Mouse (Mus musculus) A20 (cell line): ENCODE data around the gene Rpl7l1.
"Not testable (repeated sequence)": the region's sequence is repeated elsewhere in the genome, so short reads cannot be mapped to it uniquely, and the experiment has no call there.

Source experiments
- DNase-seq: peaks from one replicate; pipeline ENCODE4 v3.0.0-alpha.2; 2011; ENCODE audit warnings: low read depth, low spot score

The Rpl7l1 gene

DNA sequence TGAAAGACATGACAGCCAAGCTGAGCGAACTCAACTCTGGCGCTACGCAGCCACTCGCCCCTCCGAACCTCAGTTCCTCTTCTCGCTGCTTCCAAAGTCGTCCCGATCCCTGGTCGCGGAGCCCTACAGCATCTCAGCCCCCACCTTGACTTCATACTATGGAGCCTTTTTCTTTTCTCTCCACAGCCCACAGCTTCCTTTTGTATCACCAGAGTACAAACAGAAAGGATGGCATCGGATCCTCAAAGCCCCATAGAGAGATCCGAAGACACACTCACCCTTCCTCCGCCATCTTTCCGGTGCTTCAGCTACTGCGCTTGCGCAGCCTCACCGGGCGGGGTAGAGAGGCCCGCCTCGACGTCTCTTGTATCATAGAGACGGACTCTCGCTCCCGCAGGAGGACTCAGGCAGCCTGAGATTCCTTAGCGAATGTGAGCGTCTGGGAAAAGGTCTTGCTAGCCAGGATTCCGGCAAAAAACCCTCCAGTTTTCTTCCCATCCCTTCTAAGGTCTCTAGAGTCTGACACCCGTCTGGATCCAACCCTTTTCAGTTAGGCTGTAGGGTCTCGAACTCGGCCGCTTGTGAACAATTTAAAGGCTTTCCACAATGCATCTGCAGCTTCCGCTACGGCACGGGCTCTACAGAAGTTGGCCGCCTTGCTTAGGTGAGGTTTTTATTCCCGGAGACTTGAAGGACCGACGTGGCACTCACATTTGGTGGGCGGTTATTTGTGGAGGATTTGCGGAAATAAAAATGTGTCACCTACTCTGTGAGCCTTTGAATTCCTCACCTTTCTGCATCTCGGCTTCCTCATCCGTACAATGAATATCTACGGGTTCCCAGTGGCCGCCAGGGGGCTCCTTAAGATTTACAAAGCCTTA, at the start of gene Rpl7l1:
TSS of gene Rpl7l1 (minus strand) at position 332 of the 881 bp plus-strand sequence.
- DNase-seq = peak; percentile 97

DNA sequence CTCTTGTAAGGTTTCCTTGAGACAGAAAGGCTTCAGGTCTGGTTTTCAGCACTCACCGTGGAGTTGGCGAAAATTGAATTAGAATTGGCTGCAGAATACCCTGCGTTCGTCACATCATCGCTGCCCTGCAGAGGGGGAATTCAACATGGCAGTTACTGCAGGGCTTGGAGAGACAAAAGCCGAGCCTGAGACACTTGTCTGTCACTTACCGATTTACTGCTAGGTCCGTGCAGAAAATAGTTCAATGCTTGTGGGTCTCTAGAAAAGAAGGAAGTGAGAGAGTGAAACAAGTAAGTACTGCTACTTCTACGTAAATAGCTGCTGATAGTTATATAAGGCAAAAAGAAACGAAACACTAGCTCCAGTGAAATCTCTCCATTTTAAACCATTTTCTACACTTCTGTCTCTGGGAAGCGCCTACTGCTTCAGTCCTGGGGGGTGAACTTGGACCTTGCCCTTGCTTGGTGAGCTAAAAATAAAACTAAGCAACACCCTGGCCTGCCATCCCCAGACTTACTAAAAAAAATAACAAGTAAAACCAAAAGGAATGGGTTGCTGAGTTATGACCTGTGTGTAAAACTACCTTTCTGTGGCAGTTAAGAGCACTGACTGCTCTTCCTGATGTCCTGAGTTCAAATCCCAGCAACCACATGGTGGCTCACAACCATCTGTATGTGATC, 47.5 kb upstream of the Rpl7l1 start:
- peak; percentile 84 for DNase-seq

DNA sequence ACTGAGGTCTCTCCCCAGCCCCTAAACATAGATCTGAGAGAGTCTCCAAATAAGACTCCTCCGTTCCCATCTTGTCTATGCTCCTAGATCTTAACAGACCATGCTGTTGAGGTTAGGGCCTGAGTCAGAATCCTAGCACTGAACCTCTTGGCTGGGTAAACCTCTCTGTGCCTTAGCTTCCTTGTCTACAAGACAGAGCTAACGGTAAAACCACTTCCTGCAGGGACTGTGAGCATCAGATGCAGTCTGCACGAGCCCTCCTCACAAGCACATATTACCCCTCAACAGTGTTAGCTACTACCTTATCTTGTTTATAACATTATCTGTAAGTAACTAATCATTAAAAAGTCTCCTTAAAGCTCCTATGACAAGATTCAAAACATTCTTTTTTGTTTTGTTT, 46.5 kb upstream of the Rpl7l1 start:
- DNase-seq = peak; percentile 58

DNA sequence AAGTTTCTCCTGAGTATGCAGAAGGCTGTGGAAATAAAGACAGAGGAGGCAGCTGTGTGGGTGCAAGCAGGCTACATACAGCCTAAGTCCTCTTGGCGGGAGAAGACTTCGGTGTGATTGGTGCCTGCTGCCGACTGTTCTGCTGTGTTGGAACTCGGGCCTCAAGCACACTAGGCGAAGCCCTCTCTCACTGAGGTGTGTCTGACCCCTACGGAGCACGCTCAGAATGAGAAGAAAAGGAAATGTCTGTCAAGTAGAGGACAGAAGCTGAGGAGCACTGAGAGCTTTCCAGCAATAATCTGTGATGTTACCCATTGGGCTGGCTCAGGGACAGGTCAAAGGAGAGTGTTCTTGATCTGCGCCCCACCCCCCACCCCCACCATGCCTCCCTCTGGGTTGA, 40.6 kb upstream of the Rpl7l1 start:
- no peak for DNase-seq

DNA sequence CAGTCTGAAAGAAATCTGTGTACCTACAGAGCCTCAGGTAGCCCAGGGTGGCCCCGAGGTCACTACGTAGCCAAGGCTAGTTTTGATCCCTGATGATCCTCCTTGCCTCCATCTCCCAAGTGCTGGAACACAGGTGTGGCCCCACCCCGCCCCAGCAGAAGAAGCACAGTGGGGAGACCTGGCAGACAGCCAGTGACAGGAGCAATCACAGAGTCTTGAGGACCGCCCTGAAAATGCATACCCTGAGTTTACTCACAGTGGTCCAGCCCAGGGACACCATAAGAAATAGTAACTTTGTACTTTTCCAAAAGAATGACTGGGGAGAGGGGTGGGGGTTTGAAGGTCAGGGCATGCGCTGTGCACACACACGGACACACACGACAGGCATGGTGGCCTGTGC, 38.2 kb upstream of the Rpl7l1 start:
- no peak for DNase-seq

DNA sequence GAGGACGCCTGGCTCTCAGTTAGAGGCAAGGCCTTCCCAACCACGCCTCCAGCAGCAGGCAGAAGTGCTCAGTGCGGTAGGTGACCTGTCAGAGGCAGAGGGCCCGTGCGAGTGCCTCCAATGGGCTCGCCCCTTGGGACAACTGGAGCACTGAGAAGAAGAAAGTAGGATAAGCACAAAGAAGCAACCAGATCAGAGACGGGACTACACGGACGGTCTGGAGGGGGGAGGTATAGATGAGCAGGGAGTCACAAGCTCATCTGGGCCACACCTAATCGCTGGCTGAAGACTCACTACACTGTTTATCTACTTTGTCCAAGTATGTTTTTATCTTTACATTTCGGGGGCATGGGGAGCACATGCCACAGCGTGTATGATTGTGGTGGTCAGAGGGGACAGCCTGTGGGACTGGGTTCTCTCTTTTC, 35.3 kb upstream of the Rpl7l1 start:
- DNase-seq = no peak

DNA sequence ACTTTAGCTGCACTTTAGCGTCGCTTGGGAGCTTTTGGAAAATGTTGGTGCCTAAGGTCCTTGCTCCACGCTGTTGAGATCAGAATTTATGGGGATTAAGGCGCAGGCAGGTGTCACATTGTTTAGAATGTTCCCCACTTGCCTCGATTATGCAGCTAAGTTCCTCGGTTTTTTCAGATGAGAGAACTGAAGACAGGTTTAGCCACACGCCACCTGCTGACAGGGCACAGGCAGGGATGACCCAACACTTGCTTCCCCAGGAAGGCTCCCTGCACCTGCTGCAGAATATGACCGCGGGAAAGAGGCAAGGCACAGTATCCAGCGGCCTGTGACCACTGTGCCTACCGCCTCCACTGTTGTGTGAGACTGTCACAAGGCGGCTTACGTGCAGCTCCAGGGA, 33.8 kb upstream of the Rpl7l1 start:
- DNase-seq = no peak

DNA sequence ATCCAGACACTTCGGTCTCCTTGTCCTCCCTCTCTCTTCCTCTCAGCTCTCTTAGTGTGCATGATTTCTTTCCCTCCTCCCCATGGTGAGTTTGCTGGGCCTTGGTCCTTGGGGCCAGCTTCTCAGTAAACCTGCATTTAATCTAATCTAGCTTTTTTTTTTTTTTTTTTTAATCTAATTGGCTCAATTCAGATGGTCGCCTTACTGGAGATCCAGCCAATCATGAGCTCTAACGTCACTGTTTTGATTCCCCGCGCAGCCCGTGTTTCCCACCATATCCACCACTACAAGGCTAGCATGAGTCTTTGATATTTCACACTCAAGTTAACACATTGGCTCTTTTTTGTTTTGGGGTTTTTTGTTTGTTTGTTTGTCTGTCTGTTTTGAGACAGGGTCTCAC, 32.0 kb upstream of the Rpl7l1 start:
- no peak for DNase-seq

DNA sequence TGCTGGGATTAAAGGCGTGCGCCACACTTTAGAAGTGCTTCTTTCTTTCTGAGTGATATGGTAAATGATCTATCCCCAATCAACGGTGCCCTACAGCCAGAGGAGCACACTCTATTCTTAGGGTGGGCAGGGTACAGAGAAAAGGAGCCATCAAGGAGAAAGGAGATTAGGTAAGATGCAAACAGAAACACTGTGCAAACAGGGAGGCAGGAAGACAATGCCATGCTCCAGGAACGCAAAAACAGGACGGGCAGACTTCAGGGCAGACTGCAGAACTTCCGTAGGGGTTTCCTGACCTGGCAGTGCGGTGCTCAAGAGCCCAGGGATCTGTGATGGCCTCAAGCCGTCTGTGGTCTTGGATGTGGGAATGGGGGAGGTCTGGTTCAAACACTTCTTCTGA, 31.2 kb upstream of the Rpl7l1 start:
- DNase-seq = no peak

DNA sequence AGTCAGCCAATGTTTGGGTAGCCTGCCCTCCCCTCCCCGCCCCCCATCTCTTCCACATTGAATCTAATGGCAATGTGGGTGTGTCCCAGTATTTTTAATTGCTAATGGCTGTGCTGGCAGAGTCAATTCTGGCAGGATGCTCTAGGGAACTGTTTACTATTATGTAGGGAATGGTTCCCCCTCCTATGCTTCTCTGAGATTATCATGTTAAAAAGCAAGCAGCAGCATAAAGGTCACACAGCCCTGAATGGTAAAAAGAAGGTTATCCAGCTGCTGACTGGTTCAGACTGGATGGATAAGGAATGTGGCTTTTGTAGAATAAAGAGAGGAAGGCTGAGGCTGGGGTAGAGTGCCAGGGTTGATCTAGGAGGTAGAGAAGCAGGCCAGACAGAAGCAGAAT, 30.0 kb upstream of the Rpl7l1 start:
- no peak for DNase-seq

DNA sequence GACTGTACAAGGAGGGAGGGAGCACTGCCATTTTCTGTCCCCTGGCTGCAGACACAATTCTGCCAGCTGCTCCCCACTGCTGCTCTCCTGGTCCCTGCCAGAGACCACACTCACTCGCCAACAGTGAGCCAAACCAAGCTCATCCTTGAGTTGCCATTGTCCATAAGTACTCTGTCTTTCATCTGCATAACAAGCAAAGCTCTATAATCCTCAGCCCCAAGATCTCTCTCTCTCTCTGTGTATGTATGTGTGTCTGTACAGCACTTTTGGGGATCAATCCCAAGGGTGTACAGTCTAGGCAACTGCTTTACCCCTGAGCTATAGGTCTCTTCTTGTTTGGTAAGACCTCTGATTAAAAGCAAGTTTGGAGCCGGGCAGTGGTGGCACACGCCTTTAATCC, 28.2 kb upstream of the Rpl7l1 start:
- DNase-seq = no peak

DNA sequence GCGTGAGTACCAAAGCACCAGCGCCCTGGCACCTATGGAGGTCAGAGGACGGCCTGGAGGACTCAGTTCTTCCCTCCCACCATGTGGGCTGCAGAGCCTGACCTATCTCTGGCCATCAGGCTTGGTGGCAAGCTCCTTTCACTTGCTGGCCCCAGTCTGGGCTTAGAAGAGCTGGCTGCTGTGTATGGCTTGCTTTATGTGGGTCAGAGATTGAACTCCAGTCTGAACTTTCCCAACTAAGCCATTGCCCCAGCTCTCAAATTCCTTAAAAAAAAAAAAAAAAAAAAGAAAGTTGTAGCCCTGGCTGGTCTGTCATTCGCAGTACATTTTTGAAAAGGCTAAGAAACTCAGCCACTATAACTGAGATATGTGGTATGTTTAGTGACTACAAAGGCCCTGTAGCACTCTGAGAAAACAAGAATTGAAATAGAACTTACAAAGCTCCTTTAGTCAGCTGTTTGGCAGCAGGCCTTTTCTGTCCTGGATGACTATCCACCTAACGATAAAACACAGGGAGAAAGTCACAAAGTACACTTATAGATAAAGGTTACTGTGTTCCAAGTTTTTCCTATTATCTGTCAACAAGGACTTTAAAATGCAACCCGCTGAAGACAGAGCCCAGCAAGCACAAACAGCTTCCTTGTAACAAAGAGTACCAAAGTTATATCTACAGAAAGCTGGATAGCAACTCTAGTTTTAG, 26.8 kb upstream of the Rpl7l1 start:
- no peak for DNase-seq

DNA sequence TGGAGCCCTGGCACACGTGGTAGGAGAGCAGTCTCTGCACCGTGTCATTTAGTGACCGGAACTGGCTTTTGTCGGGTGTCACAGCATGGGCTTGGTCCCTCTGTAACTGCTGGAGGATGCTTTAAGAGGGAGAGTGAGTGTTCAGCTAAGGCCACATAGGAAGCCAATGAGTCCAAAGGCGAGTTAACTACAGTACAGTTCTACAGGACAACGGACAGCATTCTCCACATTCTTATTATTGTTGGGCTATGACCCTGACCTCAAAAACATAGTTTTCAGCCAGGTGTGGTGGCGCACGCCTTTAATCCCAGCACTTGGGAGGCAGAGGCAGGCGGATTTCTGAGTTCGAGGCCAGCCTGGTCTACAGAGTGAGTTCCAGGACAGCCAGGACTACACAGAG, 25.9 kb upstream of the Rpl7l1 start:
- DNase-seq = no peak

DNA sequence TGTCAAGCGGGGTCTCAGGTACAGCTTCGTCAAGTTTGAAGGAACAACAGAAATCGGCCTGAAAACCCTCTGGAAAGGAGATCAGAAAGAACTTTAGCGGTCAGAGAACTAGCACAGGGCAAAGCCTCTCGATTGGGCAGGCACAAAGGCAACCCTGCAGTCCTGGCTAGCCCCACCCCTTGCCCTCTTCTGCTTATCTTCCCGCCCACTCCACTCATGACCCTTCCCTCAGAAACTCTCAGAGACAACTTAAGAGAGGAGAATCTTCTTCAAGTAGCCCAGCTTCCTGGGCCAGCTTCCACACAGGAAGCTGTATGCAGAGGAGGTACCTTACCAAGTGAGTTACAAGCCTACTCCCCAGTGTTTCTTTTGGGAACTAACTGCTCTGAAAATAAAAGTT, 19.3 kb upstream of the Rpl7l1 start:
- no peak for DNase-seq

DNA sequence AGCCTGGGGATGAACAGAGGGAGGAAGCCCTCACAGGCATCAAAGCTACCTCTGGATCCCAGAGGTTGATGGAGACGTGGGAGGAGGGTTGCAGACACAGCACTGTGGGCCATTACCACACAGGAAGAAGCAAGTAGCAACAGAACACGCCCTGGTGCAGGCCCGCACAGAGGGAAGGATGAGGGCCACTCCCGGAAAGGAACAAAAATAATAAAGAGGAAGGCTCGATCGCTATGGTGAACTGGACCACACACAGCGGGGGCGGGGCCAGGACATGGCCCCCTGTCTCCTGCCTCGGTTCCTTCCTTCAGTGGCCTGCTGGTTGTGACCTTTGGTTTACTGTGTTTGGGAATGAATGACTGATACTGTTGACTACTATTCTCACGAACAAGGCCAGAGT, 17.2 kb upstream of the Rpl7l1 start:
- no peak for DNase-seq

DNA sequence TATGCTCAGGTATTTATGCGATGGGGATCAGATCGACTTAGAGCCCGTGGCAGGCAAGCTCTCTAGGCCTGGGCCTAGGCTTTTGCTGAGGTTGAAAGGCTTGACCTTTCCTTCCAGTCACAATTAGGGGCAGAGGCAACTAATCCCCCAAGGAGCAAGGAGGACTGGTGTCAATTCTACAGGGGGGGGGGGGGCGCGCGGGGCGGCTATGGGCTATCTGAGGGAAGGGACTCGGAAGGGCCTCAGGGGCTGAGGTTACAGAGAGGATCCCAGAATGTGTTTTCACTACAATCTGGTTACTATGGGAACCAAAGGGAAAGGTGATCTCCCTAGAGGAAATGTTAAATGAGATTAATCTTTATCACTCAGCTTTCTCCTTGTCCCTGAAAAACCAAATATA, 14.9 kb upstream of the Rpl7l1 start:
- no peak for DNase-seq

DNA sequence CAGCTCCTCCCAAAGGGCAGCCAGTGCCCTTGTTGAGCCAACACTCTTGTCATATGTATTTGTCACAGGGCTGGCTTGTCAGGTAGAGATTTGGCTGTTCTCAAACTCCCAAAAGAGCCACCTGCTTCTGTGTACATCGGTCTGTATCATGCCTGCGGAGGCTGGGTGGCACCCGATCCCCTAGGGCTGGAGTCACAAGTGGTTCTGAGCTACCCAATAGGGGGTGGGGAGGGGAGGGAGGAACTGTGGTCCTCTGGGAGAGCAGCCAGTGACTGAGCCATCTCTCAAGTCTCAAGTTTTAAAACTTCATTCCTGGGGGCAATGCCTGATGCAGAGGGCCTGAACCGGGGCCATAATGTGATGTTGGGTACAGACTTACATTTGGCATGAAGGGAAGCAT, 14.3 kb upstream of the Rpl7l1 start:
- no peak for DNase-seq

DNA sequence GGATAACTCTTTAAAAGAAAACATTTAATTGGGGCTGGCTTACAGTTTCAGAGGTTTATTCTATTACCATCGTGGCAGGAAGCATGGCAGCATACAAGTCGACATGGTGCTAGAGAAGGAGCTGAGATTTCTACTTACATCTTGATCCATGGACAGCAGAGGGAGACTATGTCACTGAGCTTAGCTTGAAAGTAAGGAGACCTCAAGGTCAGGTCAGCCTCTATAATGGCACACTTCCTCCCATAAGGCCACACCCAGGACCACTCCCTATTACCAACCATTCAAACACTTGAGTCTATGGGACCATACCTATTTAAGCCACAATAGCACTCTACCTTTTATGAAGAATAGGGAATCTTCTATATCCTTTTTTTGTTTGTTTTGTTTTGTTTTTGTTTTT, 10.5 kb upstream of the Rpl7l1 start:
- DNase-seq = no peak

DNA sequence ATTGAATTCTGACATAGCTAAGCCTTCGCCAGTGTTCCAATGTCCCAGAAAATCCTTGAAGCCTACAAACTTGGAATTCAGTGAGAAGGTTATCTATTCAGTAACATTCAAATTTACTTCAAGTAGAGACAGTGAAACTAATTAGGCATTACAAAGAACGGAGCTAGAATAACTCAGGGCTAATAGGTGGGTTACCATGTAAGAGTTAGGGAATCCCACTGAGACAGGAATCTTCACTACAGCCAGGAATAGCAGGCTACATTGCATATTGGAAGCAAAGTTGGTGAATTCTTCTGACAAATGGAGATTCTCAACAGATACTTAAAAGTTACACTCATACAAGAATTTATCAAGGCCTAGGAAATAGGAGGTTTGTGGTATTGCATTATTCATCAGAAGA, 5.5 kb upstream of the Rpl7l1 start:
- not testable (repeated sequence) for DNase-seq

DNA sequence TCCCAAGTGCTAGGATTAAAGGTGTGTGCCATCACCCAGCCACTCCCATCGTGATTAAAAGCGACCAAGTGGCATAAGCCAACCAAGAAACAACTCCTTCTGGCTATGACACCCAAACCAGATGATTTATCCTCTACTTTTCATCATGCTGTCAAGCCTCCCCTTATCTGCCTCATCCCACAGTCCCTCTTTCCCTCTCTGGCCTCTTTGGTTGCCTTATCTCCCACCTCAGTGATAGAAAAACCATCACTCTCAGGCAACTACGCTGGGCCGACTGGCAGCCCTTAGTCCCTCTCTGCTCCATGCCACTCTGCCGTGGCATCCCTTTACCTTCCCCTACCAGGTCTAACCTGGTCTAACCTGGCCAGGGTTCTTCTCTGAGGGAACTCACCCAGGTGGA, 4.5 kb upstream of the Rpl7l1 start:
- no peak for DNase-seq

DNA sequence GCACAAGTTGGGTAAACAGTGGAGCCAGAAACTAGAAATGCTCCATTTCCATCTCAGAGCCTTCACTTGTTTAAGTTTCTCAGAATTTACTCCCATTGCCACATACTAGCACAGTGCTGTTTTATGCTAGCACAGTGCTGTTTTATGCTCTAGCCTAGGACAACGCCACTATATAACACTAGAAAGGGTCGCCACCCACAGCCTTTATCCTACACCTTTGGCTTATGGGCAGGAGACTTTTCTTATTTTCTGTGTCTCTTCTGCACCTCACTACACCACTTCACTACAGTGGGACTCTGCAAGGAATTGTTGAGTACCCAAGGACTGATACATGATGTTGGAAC, 722 bp upstream of the Rpl7l1 start:
- DNase-seq = no peak

DNA sequence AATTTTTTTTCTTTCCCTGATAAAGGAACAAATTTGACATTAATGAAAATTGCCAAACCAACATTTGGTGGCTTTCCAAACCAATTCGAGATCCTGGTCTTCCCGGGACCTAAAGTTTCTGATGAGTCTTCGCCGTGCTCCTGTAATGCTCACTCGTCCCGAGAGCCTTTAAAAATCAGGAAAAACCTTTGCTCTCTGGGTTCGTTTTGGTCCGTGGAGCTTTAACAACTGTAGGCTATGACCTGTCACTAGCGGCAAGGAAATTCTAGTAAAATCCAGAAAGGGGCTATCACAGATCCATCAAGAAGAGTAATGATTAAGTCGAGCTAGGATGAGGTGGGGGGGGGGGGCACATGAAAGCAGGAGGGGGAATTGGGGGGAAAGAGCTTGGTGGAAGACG, 596 bp downstream of the Rpl7l1 start:
- no peak for DNase-seq

DNA sequence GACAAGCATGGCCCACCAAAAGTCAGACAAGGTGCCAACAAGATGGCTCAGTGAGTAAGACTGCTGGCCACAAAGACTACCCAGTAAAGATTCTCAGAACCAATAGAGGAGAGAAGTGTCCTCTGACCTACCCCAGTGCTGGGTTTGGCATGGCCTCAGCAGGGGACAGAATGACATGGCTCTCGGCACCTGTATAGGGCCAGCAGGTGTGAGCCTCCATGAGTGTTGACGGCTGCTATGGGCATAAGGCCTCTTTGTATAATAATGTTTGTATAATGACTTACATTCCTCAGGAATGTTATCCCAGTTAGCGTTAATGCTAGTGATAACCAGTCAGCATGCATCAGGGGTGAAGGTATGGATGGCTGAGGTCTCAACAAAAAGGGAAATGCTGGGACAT, 6.4 kb downstream of the Rpl7l1 start:
- no peak for DNase-seq
